Mouse (Mus musculus) hindbrain, embryonic 12.5 days (tissue): Measurements from ENCODE around the gene Cdhr2. TPM values are rescaled to one million over a fixed set of nuclear protein-coding genes. Genes with fewer than 3 reads are reported as not detected.

ENCODE experiments used
- ATAC-seq: fragments of 200-750 bp; cut with Nextera tagmentation; 2 replicates; pipeline ENCODE4 v1.8.0; 2017; ENCODE audit warnings: moderate TSS enrichment; ENCODE audit not compliant: low FRiP score
- H3K27ac ChIP-seq: fragments of 300-500 bp; sonication (generic); 2 replicates; pipeline ENCODE4 v1.5.1; 2016; ENCODE audit warnings: mild to moderate bottlenecking
- H3K27me3 ChIP-seq: fragments of 300-500 bp; sonication (generic); 2 replicates; pipeline ENCODE4 v1.6.1; 2016; ENCODE audit warnings: mild to moderate bottlenecking
- H3K36me3 ChIP-seq: fragments of 300-500 bp; sonication (generic); 2 replicates; pipeline ENCODE4 v1.6.1; 2016; ENCODE audit warnings: mild to moderate bottlenecking
- H3K4me1 ChIP-seq: fragments of 300-500 bp; sonication (generic); 2 replicates; pipeline ENCODE4 v1.6.1; 2016
- H3K4me2 ChIP-seq: fragments of 300-500 bp; sonication (generic); replicated peaks from 2 replicates; pipeline ENCODE4 v1.6.1; 2016; ENCODE audit warnings: mild to moderate bottlenecking
- H3K4me3 ChIP-seq: fragments of 300-500 bp; sonication (generic); 2 replicates; pipeline ENCODE4 v1.5.1; 2016; ENCODE audit warnings: mild to moderate bottlenecking
- H3K9ac ChIP-seq: fragments of 300-500 bp; sonication (generic); 2 replicates; pipeline ENCODE4 v1.6.1; 2016; ENCODE audit warnings: mild to moderate bottlenecking, moderate library complexity
- H3K9me3 ChIP-seq: fragments of 300-500 bp; sonication (generic); replicated peaks from 2 replicates; pipeline ENCODE4 v1.6.1; 2016; ENCODE audit warnings: mild to moderate bottlenecking
- WGBS: fragments of 180-500 bp; shearing (Covaris S2); methylation state at CpG from one replicate; pipeline ENCODE4 v1.1.7; 2016; 5-methylcytosine and 5-hydroxymethylcytosine counted together
- polyA plus RNA-seq: library from polyadenylated mRNA; unstranded; fragments of >200 nt; fragmentation: Nextera tagmentation; extraction: Ambion mirVana; gene quantifications from 2 replicates; pipeline ENCODE4 v1.2.1, GENCODE M21; 2016

The Cdhr2 gene
- polyA plus RNA-seq, 1 experiment from 2014 or later: not detected

DNA sequence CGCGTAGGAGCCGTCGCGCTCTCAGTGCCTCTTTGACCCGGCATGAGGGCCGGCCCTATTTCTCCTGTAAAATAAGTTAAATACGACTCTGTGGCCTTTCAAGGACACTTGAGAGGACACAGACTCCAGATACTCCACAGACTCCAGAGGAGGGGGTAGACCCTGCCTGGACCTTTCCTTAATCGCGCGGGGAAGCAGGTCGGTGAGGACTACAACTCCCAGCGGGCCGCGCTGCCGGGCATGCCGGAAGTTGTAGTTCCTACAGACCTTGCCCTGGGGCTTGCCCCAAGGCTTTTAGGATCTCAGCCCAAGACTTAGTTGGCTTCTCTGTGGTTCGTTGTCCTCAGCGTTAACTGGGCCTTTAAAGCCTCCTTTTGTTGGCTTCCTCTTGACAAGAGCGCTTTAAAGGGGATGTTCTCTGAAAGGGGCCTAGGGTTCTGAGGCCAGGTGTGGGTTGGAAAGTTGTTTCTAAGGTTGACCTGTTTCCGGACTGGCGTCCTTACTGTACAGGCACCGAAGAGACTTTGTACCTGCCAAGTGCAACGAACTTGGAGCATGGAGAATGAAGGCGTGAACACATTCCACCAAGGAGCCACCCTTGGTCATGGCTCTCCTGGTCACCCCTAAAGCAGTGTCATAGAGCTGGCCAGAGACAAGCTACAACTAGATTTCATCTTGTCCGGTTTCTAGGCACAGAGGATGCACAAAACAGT is 6.8 kb upstream of the Cdhr2 start:
- ATAC-seq: peak; percentile 85
- no peaks in the 10 kb centered on the region for H3K36me3 ChIP-seq
- no peaks in the 10 kb centered on the region; the same call in 1 of the 2 replicates for H3K27me3 ChIP-seq
- no peaks in the 10 kb centered on the region for H3K9me3 ChIP-seq
- peak overlapping the region; percentile 97 for H3K4me3 ChIP-seq
- 16% methylated on average over 26 of the region's 26 CpGs for WGBS
- H3K4me1 ChIP-seq: peaks cover 27% of the 10 kb centered on the region
- H3K4me2 ChIP-seq: peak overlapping the region; percentile 55
- peak overlapping the region; percentile 60 for H3K9ac ChIP-seq
- H3K27ac ChIP-seq: peak overlapping the region; percentile 89

DNA sequence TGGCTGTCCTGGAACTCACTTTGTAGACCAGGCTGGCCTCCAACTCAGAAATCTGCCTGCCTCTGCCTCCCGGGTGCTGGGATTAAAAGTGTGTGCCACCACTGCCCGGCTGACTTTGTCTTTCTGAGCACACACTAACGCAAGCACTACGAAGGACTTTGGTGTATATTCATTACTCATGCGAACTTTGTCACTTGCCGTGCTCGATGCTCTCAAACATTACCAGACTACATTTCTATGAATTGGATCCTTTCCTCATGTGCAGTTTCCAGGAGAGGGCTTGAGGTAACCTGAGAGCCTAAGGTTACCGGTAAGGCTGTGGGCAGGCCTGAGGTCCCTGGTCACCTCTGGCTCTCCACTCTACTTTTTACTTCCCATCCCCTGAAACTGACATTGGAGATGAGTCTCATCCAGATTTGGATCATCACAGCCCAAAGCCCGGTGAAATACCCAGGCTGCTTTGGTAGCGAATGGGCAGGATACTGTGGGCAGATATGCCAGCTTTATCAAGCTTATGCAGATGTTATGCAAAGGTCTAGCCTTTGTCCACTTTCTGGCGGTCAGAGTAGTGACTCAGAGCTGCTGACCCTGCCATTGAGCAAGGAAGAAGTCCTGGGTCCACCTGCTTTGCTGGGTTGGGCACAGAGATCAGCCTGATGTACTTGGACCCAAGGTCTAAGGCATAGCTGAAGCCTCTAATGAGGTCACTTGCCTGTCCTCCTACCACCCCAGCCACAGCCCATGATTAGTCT is 5.6 kb upstream of the Cdhr2 start:
- no peak overlapping the region for H3K4me2 ChIP-seq
- no peaks in the 10 kb centered on the region for H3K9me3 ChIP-seq
- no peak overlapping the region for H3K27ac ChIP-seq
- no peaks in the 10 kb centered on the region; the same call in 1 of the 2 replicates for H3K27me3 ChIP-seq
- no peak overlapping the region for H3K4me3 ChIP-seq
- H3K9ac ChIP-seq: no peak overlapping the region
- H3K36me3 ChIP-seq: no peaks in the 10 kb centered on the region
- WGBS: 91% methylated on average over 11 of the region's 11 CpGs
- no peak for ATAC-seq
- peaks cover 23% of the 10 kb centered on the region for H3K4me1 ChIP-seq

DNA sequence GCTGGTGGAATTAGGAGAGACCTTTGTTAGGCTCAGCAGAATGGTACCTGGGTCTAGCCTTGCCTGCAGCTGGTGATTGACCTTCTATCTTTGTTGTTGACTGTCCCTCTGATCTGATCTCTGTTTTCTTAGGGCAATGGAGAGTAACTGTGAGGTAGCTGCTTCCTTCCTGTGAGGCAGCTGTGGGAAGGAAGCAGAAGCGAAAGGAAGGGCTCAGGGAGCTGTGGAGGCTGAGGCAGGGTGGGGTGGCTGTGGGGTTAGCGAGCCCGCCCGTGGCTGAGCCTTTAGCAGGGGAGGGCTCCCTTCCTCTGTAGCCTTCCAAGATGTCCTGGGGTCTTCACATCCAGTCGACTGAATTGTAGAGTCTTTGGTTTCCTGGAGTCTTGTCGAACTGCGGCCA is 1.2 kb downstream of the Cdhr2 start:
- H3K4me2 ChIP-seq: no peak overlapping the region
- no peak overlapping the region for H3K27ac ChIP-seq
- WGBS: 58% methylated on average over 7 of the region's 7 CpGs

DNA sequence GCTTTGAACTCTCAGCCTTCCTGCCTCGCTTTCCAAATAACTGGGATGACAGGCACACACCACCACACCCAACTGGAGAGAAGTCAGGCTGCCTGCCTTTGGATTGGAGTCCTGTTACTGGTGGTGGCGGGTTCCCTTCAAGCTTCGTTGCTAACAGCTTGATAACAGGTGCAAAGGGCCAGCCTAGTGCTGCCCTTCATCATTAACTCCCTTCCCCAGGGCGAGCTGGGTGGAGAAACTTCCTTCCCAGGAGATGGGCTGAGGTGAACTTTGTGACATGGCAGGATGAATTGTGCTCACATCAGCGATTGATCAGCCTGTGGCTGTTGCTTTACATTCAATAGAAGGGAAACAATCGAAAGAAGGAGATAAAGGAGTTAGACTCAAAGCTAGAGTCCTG is 3.6 kb downstream of the Cdhr2 start:
- H3K9me3 ChIP-seq: no peaks in the 10 kb centered on the region
- H3K9ac ChIP-seq: no peak overlapping the region
- H3K27me3 ChIP-seq: peaks cover 9% of the 10 kb centered on the region; the same call in 1 of the 2 replicates
- H3K4me3 ChIP-seq: no peak overlapping the region
- H3K4me2 ChIP-seq: no peak overlapping the region
- no peak overlapping the region for H3K27ac ChIP-seq
- WGBS: 59% methylated on average over 6 of the region's 6 CpGs
- H3K36me3 ChIP-seq: no peaks in the 10 kb centered on the region
- H3K4me1 ChIP-seq: no peaks in the 10 kb centered on the region
- ATAC-seq: no peak

More for the DNA sequence above, 1.2 kb downstream of the Cdhr2 start:
- Histone ChIP-seq H3K36me3 (no peaks in the 10 kb centered on the region), H3K9me3 (no peaks in the 10 kb centered on the region), H3K4me1 (no peaks in the 10 kb centered on the region), H3K4me3 (no peak overlapping the region), H3K27me3 (peaks cover 9% of the 10 kb centered on the region), H3K9ac (no peak overlapping the region)
- ATAC-seq: no peak

DNA sequence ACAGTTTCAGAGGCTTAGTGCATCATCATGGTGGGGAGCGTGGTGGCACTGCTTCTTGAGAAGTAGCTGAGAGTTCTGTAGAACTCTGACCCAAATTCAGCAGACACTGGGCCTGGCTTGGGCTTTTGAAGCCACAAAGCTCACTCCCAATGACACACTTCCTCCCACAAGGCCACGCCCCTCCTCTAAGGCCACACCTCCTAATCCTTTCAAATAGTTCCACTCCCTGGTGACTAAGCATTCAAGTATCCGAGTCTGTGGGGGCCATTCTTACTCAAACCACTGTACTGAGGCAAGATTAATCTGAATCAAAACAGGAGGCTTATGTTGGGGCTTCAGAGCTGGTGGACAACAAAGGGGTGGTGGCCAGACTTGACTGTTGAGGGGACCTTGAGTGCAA is 9.6 kb downstream of the Cdhr2 start:
- H3K4me1 ChIP-seq: no peaks in the 10 kb centered on the region
- H3K27me3 ChIP-seq: peaks cover 16% of the 10 kb centered on the region; the same call in 1 of the 2 replicates
- H3K9me3 ChIP-seq: no peaks in the 10 kb centered on the region
- H3K4me2 ChIP-seq: no peak overlapping the region
- H3K36me3 ChIP-seq: no peaks in the 10 kb centered on the region
- H3K4me3 ChIP-seq: no peak overlapping the region
- H3K27ac ChIP-seq: no peak overlapping the region
- no peak for ATAC-seq
- WGBS: 85% methylated on average over 3 of the region's 3 CpGs
- no peak overlapping the region for H3K9ac ChIP-seq

DNA sequence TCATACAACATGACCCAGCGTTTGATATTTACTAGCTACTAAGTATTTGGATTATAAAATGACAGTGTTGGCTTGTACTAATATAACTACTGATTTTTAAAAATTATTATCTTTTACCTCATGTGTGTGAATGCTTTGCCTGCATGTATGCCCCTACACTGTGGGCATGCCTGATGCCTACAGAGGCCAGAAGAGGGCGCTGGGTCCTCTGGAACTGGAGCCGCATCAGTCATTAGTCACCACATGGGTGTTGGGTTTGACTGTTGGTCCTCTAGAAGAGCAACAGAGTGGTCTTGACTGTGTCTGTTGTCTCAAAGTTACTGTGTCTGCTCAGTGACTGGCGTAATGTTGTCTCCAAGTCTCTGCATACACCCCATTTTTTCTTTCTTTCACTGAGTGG is 13.1 kb downstream of the Cdhr2 start:
- 40% methylated on average over 4 of the region's 4 CpGs for WGBS
- Histone ChIP-seq H3K4me3 (no peak overlapping the region), H3K9me3 (no peaks in the 10 kb centered on the region), H3K4me1 (peaks cover 10% of the 10 kb centered on the region; the same call in 1 of the 2 replicates), H3K4me2 (no peak overlapping the region), H3K36me3 (no peaks in the 10 kb centered on the region), H3K27me3 (peaks cover 18% of the 10 kb centered on the region), H3K27ac (no peak overlapping the region), H3K9ac (no peak overlapping the region)
- no peak for ATAC-seq

DNA sequence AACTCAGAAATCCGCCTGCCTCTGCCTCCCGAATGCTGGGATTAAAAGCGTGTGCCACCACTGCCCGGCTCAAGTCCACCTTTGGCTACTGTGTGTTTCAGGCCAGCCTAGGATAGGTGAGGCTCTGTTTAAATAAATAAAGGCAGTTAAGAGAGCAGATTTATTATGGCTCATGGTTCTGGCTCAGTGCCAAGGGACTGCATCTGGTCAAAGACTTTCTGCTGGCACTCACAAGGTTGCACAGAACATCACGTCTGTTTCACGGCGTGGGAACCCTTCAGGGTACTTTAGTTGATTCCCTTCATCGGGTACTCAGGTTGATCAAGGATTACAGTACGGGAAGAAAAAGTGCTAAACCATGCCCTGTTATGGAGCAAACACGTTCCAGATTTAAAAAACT is 13.7 kb downstream of the Cdhr2 start:
- H3K9me3 ChIP-seq: no peaks in the 10 kb centered on the region
- no peak overlapping the region for H3K4me3 ChIP-seq
- H3K27me3 ChIP-seq: peaks cover 18% of the 10 kb centered on the region
- no peak overlapping the region for H3K27ac ChIP-seq
- WGBS: 80% methylated on average over 10 of the region's 10 CpGs
- H3K36me3 ChIP-seq: no peaks in the 10 kb centered on the region
- H3K4me1 ChIP-seq: peaks cover 10% of the 10 kb centered on the region; the same call in 1 of the 2 replicates
- no peak overlapping the region for H3K4me2 ChIP-seq
- no peak for ATAC-seq
- H3K9ac ChIP-seq: no peak overlapping the region

DNA sequence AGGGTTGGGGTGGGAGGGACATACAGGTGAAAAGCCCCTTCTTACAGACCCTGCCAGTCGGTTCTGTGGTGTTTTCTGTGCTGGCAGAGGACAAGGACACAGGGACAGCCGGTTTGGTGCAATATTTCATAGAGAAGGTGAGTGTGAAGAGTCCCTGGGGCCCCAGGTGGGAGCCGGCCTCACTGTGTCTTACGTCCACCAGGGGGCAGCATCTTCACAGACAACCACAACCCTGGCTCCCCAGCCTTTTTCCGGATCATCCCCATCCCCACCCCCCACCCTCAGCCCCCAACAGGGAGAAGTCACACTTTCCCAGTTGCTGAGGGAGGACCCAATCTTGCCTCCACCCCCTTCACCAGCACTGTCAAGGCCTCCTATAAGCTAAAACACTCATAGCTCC is 15.7 kb downstream of the Cdhr2 start:
- H3K4me3 ChIP-seq: no peak overlapping the region
- H3K4me1 ChIP-seq: peaks cover 10% of the 10 kb centered on the region; the same call in 1 of the 2 replicates
- H3K36me3 ChIP-seq: no peaks in the 10 kb centered on the region
- no peak overlapping the region for H3K27ac ChIP-seq
- H3K4me2 ChIP-seq: no peak overlapping the region
- 3% methylated on average over 5 of the region's 5 CpGs for WGBS
- H3K27me3 ChIP-seq: peaks cover 18% of the 10 kb centered on the region
- ATAC-seq: peak; percentile 54; the same call in 1 of the 2 replicates
- H3K9me3 ChIP-seq: no peaks in the 10 kb centered on the region
- no peak overlapping the region for H3K9ac ChIP-seq

DNA sequence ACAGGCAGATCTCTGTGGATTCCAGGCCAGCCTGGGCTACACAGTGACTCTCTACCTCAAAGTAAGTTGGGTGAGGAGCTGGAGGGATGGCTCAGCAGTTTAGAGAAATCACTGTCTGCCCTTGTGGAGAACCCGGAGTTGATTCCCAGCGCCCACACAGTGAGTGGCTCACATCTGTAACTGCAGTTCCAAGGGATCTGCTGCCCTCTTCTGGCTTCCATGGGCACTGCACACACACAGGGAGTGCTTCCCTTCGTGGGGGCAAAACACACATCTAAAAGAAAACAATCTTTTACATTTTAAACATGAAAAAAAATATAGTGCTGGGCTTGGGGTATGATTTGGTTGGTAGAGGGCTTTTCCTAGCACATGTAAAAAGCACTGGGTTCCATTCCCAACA is 21.9 kb downstream of the Cdhr2 start:
- no peak for ATAC-seq
- Histone ChIP-seq H3K9ac (no peak overlapping the region), H3K27me3 (no peaks in the 10 kb centered on the region), H3K36me3 (no peaks in the 10 kb centered on the region), H3K9me3 (no peaks in the 10 kb centered on the region; the same call in 1 of the 2 replicates), H3K27ac (no peak overlapping the region), H3K4me3 (no peak overlapping the region), H3K4me2 (no peak overlapping the region), H3K4me1 (peaks cover 3% of the 10 kb centered on the region)
- WGBS: 91% methylated on average over 3 of the region's 3 CpGs

DNA sequence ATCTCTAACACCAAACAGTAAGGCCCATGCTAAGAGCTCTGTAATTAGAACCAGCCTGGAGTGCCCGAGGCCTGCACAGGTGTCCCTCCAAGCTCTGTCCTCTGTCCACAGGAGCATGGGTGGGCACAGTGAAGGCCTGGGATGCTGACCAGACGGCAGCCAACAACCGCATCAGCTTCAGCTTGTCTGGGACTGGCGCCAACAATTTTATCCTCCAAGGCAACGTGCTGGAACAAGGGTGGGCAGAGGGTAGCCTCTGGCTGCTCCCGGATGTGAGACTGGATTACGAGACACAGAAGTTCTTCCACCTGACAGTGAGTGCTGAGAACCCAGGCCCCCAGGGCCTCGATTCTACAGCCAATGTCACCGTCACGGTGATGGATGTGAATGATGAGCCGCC is 24.9 kb downstream of the Cdhr2 start:
- no peaks in the 10 kb centered on the region for H3K27me3 ChIP-seq
- no peak for ATAC-seq
- no peaks in the 10 kb centered on the region; the same call in 1 of the 2 replicates for H3K4me1 ChIP-seq
- H3K27ac ChIP-seq: no peak overlapping the region
- WGBS: 72% methylated on average over 11 of the region's 11 CpGs
- H3K4me2 ChIP-seq: no peak overlapping the region
- H3K36me3 ChIP-seq: no peaks in the 10 kb centered on the region
- no peaks in the 10 kb centered on the region; the same call in 1 of the 2 replicates for H3K9me3 ChIP-seq
- no peak overlapping the region for H3K9ac ChIP-seq
- no peak overlapping the region for H3K4me3 ChIP-seq

DNA sequence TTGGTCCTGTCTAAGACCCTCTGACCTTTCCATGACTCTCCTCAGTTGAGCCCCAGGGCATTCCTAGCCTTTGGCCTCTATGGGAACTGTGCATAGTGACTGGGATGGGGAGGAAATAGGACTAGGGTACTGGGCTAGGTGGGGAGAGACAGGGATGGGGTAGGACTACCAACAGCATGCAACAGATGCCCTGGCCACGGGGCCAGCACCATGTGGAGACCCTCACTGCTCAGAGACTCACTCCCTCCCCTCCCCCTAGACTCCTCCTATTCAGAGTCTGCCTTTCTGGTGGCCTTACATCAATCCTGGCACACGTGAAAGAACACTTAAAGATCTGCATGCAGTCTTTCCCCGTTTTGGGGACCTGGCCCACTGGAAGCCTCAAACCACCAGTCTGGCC is 35.7 kb downstream of the Cdhr2 start:
- peaks cover 50% of the 10 kb centered on the region for H3K27me3 ChIP-seq
- no peak; the same call in 1 of the 2 replicates for ATAC-seq

DNA sequence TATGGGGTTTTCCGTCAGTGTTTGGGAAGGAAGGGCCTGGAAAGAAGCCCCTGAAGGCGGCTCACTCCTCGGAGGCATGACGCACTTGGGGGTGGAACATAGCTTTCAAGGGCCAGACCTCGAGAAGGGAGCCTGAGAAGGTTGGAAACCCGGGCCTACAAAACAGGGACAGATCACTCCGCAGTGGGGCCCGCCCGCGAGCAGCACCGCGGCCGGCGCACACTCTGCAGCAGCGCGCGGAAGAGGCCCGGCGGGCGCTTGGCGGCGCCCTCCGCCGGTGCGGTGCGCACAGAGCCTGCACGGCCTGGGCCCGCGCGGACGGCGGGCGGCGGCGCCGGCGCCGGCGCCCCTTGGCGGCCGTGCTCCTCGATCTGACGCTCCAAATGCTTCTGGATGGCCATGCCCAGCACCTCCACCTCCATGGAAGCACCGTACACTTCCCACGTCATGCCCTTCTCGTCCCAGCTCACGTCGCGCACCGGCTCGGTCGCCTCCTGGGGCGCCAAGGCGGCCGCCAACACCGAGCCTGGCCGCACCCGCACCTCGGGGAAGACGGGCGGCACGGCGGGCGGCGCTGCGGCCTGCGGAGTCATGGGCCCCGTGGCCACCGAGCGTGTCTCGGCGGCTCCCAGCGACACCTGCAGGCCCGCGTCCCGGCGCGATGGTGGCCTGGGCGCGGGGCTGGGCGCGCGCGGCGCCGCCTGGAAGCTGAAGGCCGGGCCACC is 36.4 kb downstream of the Cdhr2 start:
- peaks cover 50% of the 10 kb centered on the region for H3K27me3 ChIP-seq
- peak; percentile 56; the same call in 1 of the 2 replicates for ATAC-seq
- H3K36me3 ChIP-seq: peaks cover 43% of the 10 kb centered on the region
- H3K9me3 ChIP-seq: no peaks in the 10 kb centered on the region
- peaks cover 18% of the 10 kb centered on the region for H3K4me1 ChIP-seq
- peak overlapping the region; percentile 48 for H3K9ac ChIP-seq
- H3K4me2 ChIP-seq: peak overlapping the region; percentile 48
- H3K4me3 ChIP-seq: peak overlapping the region; percentile 33
- no peak overlapping the region for H3K27ac ChIP-seq
- 1% methylated on average over 66 of the region's 87 CpGs for WGBS

More for the DNA sequence above, 35.7 kb downstream of the Cdhr2 start:
- peaks cover 18% of the 10 kb centered on the region for H3K4me1 ChIP-seq
- peaks cover 43% of the 10 kb centered on the region for H3K36me3 ChIP-seq
- no peak overlapping the region for H3K27ac ChIP-seq
- no peak overlapping the region for H3K4me3 ChIP-seq
- H3K9me3 ChIP-seq: no peaks in the 10 kb centered on the region
- no peak overlapping the region for H3K9ac ChIP-seq
- 26% methylated on average over 3 of the region's 3 CpGs for WGBS
- H3K4me2 ChIP-seq: peak overlapping the region; percentile 48; the same call in 1 of the 2 replicates
